Mouse (Mus musculus) hindbrain, embryonic 16.5 days (tissue): ENCODE data around the gene Tkt. TPM values are rescaled to one million over a fixed set of nuclear protein-coding genes. Genes with fewer than 3 reads are reported as not detected.
A peak's percentile ranks its signal among the peaks of the same experiment; 100 is the strongest.

Source experiments
- ATAC-seq: fragments of 200-750 bp; cut with Nextera tagmentation; 2 replicates; pipeline ENCODE4 v1.8.0; 2017; ENCODE audit warnings: moderate TSS enrichment, moderate library complexity
- H3K27ac ChIP-seq: fragments of 300-500 bp; sonication (generic); 2 replicates; pipeline ENCODE4 v1.5.1; 2014; ENCODE audit warnings: low read depth, mild to moderate bottlenecking, control low read depth, low read length, moderate library complexity
- H3K27me3 ChIP-seq: fragments of 300-500 bp; sonication (generic); replicated peaks from 2 replicates; pipeline ENCODE4 v1.6.1; 2014; ENCODE audit warnings: low read length; ENCODE audit not compliant: control insufficient read depth, insufficient read depth
- H3K36me3 ChIP-seq: fragments of 300-500 bp; sonication (generic); 2 replicates; pipeline ENCODE4 v1.6.1; 2014; ENCODE audit warnings: mild to moderate bottlenecking, low read length, moderate library complexity, mixed read lengths; ENCODE audit not compliant: control insufficient read depth, insufficient read depth
- H3K4me1 ChIP-seq: fragments of 300-500 bp; sonication (generic); 2 replicates; pipeline ENCODE4 v1.6.1; 2014; ENCODE audit warnings: low read depth, low read length; ENCODE audit not compliant: control insufficient read depth, insufficient read depth
- H3K4me2 ChIP-seq: fragments of 300-500 bp; sonication (generic); 2 replicates; pipeline ENCODE4 v1.6.1; 2014; ENCODE audit warnings: mild to moderate bottlenecking, low read length, control low read depth, moderate library complexity
- H3K4me3 ChIP-seq: fragments of 300-500 bp; sonication (generic); 2 replicates; pipeline ENCODE4 v1.5.1; 2014; ENCODE audit warnings: mild to moderate bottlenecking, low read length, control low read depth, moderate library complexity
- H3K9ac ChIP-seq: fragments of 300-500 bp; sonication (generic); 2 replicates; pipeline ENCODE4 v1.6.1; 2014; ENCODE audit warnings: low read depth, mild to moderate bottlenecking, control low read depth, low read length, moderate library complexity
- H3K9me3 ChIP-seq: fragments of 300-500 bp; sonication (generic); 2 replicates; pipeline ENCODE4 v1.6.1; 2014; ENCODE audit warnings: mild to moderate bottlenecking, low read length, moderate library complexity; ENCODE audit not compliant: control insufficient read depth
- WGBS: fragments of 180-500 bp; shearing (Covaris S2); extraction: QIAGEN DNeasy Blood & Tissue Kit; methylation state at CpG from one replicate; pipeline ENCODE4 v1.1.7; 2014; 5-methylcytosine and 5-hydroxymethylcytosine counted together
- polyA plus RNA-seq: library from polyadenylated mRNA; unstranded; fragments of >200 nt; fragmentation: Nextera tagmentation; extraction: Ambion mirVana; gene quantifications from 2 replicates; pipeline ENCODE4 v1.2.1, GENCODE M21; 2015

The Tkt gene
- 301 and 314 TPM in 2 replicates for polyA plus RNA-seq

DNA sequence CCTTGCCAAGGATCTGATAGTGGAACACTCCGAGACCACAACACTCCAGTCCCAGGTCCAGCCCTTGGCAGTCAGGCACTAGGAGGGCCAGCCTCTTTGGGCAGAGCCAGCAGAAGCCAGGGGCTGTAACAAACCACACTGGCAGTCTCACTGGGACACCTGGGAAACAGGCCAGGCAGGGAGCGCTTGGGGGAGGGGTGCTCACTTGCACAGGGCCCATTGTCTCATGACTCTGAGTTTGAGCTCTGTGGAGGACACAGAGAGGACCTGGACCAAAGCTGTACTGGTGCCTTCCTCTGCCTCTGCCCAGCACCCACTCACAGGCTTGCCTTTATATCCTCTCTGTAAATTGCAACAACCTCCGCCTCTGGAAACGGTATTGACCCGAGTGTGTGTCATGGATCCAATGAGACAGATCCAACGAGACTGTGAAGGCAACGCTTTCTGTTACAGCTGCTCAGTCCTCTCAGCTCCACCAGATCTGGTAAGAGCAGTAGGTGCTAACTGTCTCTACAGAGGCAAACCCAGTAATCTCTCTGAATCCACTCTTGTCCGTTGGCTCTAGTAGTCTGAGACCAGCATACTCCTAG, at the start of gene Tkt:
Tkt (plus strand) TSS at position 229 of the 590 bp plus-strand sequence.
- Histone ChIP-seq H3K4me1 (peaks cover 31% of the 10 kb centered on the region), H3K4me2 (peak within 1 kb of the TSS; percentile 92), H3K9me3 (no peaks in the 10 kb centered on the region), H3K4me3 (peak within 1 kb of the TSS; percentile 89), H3K27ac (peak within 1 kb of the TSS; percentile 97), H3K36me3 (no peaks in the 10 kb centered on the region), H3K27me3 (no peaks in the 10 kb centered on the region), H3K9ac (peak within 1 kb of the TSS; percentile 97)
- peak; percentile 68 for ATAC-seq
- WGBS = 35% methylated on average over 8 of the region's 8 CpGs

DNA sequence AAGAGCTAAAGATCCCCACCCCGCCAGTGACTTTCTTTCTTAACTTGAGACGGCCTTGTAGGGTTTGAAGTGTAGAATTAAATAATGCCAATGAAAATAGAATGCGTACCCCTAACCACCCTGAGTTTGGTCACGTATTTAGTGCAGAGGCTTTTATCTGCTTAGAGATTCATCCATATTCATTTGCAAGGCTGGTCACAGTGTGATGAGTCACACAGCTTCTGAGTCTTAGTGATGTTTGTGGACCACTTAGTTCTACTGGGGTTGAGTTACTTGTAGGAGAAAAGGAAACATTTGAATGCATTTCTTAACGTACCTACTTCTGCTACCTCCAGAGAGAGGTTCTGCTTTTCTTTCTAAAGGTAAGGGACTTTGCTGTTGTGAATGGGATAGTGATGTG, 43.2 kb upstream of the Tkt start:
- Histone ChIP-seq H3K9me3 (no peaks in the 10 kb centered on the region), H3K27ac (no peak overlapping the region), H3K4me2 (no peak overlapping the region), H3K4me3 (no peak overlapping the region), H3K36me3 (peaks cover 9% of the 10 kb centered on the region), H3K9ac (no peak overlapping the region), H3K4me1 (no peaks in the 10 kb centered on the region), H3K27me3 (no peaks in the 10 kb centered on the region)
- ATAC-seq = no peak
- WGBS = 89% methylated on average over 5 of the region's 5 CpGs

- Histone ChIP-seq H3K4me2 (no peak overlapping the region), H3K36me3 (peaks cover 16% of the 10 kb centered on the region), H3K9me3 (no peaks in the 10 kb centered on the region), H3K4me3 (no peak overlapping the region), H3K27ac (no peak overlapping the region), H3K4me1 (no peaks in the 10 kb centered on the region), H3K9ac (no peak overlapping the region), H3K27me3 (no peaks in the 10 kb centered on the region)
- ATAC-seq = no peak
- WGBS = 95% methylated on average over 6 of the region's 6 CpGs
These were observed 37.9 kb upstream of the Tkt start for GRCm38 (mm10) chr14:30510214-30510763.

DNA sequence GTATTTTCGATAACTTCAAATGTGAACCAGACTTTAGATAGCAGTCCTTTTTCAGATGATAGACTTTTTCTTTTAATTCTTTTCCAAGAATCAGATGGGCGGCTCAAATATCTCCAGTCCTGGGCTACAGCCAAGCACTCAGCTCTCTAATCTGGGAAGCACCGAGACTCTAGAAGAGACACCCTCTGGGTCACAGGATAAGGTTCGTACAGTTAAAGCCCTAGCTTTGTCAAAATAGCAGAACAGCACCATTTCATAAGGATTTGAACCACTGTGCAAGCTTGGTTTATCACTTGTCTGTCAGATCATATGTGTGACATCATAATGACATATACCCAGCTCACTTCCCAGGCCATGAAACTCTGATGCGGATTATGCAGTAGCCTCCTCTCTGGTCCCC, 35.3 kb upstream of the Tkt start:
- ATAC-seq = no peak
- WGBS = 90% methylated on average over 5 of the region's 5 CpGs
- H3K4me1 ChIP-seq = no peaks in the 10 kb centered on the region
- H3K4me3 ChIP-seq = no peak overlapping the region
- no peak overlapping the region for H3K4me2 ChIP-seq
- H3K9me3 ChIP-seq = no peaks in the 10 kb centered on the region
- no peak overlapping the region for H3K9ac ChIP-seq
- no peak overlapping the region for H3K27ac ChIP-seq
- peaks cover 8% of the 10 kb centered on the region for H3K36me3 ChIP-seq
- H3K27me3 ChIP-seq = no peaks in the 10 kb centered on the region

GRCm38 (mm10) chr14:30515931-30516723, 32.0 kb upstream of the Tkt start:
- Histone ChIP-seq H3K27ac (no peak overlapping the region), H3K27me3 (no peaks in the 10 kb centered on the region), H3K4me2 (no peak overlapping the region), H3K9me3 (no peaks in the 10 kb centered on the region), H3K4me1 (no peaks in the 10 kb centered on the region), H3K36me3 (peaks cover 13% of the 10 kb centered on the region), H3K4me3 (no peak overlapping the region), H3K9ac (no peak overlapping the region)
- WGBS = 86% methylated on average over 13 of the region's 13 CpGs
- peak; percentile 48; the same call in 1 of the 2 replicates for ATAC-seq

GRCm38 (mm10) chr14:30519323-30519722, 28.8 kb upstream of the Tkt start:
- ATAC-seq = no peak
- Histone ChIP-seq H3K4me2 (no peak overlapping the region), H3K27me3 (no peaks in the 10 kb centered on the region), H3K9me3 (no peaks in the 10 kb centered on the region), H3K36me3 (peaks cover 24% of the 10 kb centered on the region), H3K4me1 (no peaks in the 10 kb centered on the region), H3K9ac (no peak overlapping the region), H3K4me3 (no peak overlapping the region), H3K27ac (no peak overlapping the region)
- WGBS = 68% methylated on average over 5 of the region's 5 CpGs

DNA sequence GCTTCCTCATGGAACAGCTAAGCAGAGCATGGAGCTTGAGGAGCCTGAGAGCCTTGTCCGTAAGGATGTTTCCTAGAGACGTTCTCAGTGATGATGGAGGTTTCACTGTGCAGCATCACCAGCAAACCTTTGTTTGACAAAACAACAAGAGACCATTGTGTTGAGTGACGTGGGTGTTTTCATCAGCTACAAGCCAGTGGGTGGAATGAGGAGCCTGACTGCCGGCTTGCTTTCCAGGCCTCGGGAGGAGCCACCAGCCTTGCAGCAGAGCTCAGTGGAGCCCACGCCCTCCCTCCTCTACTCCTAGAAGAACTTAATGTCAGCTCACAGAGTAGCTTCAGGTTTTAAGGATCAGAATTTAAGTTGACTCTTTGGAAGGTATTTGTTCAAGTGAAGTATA, 24.8 kb upstream of the Tkt start:
- ATAC-seq = no peak
- H3K36me3 ChIP-seq = peaks cover 35% of the 10 kb centered on the region
- no peaks in the 10 kb centered on the region for H3K27me3 ChIP-seq
- no peak overlapping the region for H3K4me2 ChIP-seq
- H3K27ac ChIP-seq = no peak overlapping the region
- H3K9ac ChIP-seq = no peak overlapping the region
- H3K4me3 ChIP-seq = no peak overlapping the region
- 72% methylated on average over 6 of the region's 6 CpGs for WGBS
- H3K4me1 ChIP-seq = no peaks in the 10 kb centered on the region
- H3K9me3 ChIP-seq = no peaks in the 10 kb centered on the region

GRCm38 (mm10) chr14:30528392-30528791, 19.8 kb upstream of the Tkt start:
- ATAC-seq = no peak
- Histone ChIP-seq H3K9me3 (no peaks in the 10 kb centered on the region), H3K4me2 (no peak overlapping the region), H3K4me1 (no peaks in the 10 kb centered on the region), H3K27me3 (no peaks in the 10 kb centered on the region), H3K36me3 (peaks cover 15% of the 10 kb centered on the region), H3K9ac (no peak overlapping the region), H3K4me3 (no peak overlapping the region), H3K27ac (no peak overlapping the region)
- 89% methylated on average over 10 of the region's 10 CpGs for WGBS

DNA sequence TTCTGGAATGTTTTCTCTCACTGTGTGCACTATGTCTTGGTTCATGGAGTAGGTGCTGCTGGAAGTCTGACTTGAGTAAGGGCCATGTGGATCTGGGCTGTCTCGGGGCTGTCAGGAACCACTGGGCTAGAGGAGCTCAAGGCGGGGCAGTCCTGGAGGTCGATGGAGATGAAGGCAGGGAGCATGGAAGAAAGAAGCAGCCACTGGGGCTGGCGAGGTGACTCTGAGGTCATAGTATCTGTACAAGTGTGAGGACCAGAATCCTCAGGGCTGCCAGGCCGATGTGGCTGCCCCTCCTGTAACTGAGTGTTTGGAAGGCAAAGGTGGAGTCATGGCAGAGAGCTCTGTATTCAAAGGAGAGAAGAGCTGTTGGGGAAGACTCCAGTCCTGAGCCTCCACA, 19.2 kb upstream of the Tkt start:
- Histone ChIP-seq H3K36me3 (peaks cover 15% of the 10 kb centered on the region), H3K27me3 (no peaks in the 10 kb centered on the region), H3K4me1 (no peaks in the 10 kb centered on the region), H3K4me2 (no peak overlapping the region), H3K9ac (no peak overlapping the region), H3K27ac (no peak overlapping the region; the same call in 1 of the 2 replicates), H3K4me3 (no peak overlapping the region), H3K9me3 (no peaks in the 10 kb centered on the region)
- ATAC-seq = no peak
- 84% methylated on average over 5 of the region's 5 CpGs for WGBS
